Mouse (Mus musculus) CD4-positive, CD25-positive, alpha-beta regulatory T cell, adult 4 months (primary cell): Measurements from ENCODE around the gene Zfp273. TPM values are rescaled to one million over a fixed set of nuclear protein-coding genes. Genes with fewer than 3 reads are reported as not detected.
A peak's percentile ranks its signal among the peaks of the same experiment; 100 is the strongest.
"Not testable (repeated sequence)": the region's sequence is repeated elsewhere in the genome, so short reads cannot be mapped to it uniquely, and the experiment has no call there.

Experiments used
- ATAC-seq: one replicate; pipeline ENCODE4 v1.8.0; 2017
- polyA plus RNA-seq, 2 experiments: library from polyadenylated mRNA; unstranded; fragments of 100-300 nt; shearing (Covaris generic); gene quantifications; one replicate each; pipeline ENCODE4 v1.2.1; 2017

The Zfp273 gene
- polyA plus RNA-seq, result 1 to 10 TPM; 6.1 to 8.8 TPM

GRCm38 (mm10) chr13:67813710-67814660 lies at the start of gene Zfp273:
TSS of gene Zfp273 (plus strand) at chr13:67813740.
- peak; percentile 95 for ATAC-seq

- ATAC-seq, result peak; percentile 100
Measured at GRCm38 (mm10) chr13:67779265-67780221, 34.0 kb upstream of the Zfp273 start, which contains the start of gene Zfp493. TSS of gene Zfp493 (plus strand) at chr13:67779693.

DNA sequence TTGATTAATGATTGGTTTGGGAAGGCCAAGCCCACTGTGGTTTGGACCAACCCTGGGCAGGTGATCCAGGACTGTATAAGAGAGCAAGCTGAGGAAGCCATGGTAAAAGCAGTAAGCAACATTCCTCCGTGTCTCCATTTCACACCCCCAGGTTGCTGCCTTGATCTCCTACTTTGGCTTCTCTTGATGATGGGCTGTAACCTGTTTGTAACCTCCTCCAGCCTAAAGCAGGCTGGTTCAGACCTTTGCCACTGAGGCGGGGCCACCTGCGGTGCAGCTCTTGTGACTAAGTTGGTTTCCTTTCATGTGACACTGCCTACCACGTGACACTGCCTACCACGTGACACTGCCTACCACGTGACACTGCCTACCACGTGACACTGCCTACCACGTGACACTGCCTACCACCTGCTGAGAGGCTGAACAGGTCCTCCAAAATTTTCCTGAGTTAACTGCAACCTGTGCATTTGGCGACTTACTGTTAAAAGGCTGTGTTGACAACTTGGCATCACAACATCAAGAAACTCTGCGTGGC lies 21.6 kb upstream of the Zfp273 start:
- ATAC-seq, result no peak

DNA sequence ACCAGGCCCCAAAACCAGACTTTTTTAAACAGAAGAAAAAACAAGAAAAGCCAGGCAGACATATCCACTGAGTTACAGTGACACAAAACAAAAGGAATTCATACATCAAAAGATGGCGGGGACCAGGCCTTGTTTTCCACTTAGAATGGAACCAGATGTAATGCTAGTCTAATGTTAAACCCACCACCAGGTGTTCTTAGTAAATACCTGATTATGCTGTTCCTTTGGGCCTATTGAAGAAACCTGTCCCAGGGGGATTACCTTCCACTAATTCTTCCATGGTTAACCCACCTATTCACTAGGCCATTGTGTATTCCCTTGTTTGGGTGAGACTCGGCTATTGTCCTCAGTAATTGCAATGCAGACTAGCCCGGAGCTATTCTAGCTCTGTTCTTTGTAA lies 14.9 kb upstream of the Zfp273 start:
- ATAC-seq, result no peak

GRCm38 (mm10) chr13:67799151-67799550 lies 14.4 kb upstream of the Zfp273 start:
- not testable (repeated sequence) for ATAC-seq

DNA sequence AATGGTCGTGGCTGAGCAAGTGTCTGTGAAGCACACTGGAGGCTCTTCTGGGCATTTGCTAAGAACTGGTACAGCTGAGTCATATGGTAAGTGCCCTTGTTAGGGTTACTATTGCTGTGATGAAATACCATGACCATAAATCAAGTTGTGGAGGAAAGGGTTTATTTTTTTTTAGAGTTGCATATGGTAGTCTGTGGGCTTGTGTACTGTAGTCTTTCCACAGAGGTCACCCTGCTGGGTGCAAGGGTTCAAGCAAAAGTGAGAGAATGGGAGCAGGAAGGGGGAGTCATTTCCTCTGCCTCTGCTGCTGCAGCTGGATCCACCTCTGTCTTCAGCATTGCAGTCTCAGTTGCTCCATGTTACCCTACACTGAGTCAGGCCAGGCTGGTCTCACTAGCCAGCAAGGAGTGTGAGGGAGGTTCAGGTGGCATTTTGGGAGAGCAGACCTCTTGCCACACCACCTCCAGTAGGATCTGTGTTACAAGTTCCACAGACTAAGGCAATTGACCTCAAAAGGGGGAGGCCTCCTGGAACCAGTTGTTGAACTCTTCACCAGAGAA lies 1.8 kb upstream of the Zfp273 start:
- ATAC-seq, result no peak

DNA sequence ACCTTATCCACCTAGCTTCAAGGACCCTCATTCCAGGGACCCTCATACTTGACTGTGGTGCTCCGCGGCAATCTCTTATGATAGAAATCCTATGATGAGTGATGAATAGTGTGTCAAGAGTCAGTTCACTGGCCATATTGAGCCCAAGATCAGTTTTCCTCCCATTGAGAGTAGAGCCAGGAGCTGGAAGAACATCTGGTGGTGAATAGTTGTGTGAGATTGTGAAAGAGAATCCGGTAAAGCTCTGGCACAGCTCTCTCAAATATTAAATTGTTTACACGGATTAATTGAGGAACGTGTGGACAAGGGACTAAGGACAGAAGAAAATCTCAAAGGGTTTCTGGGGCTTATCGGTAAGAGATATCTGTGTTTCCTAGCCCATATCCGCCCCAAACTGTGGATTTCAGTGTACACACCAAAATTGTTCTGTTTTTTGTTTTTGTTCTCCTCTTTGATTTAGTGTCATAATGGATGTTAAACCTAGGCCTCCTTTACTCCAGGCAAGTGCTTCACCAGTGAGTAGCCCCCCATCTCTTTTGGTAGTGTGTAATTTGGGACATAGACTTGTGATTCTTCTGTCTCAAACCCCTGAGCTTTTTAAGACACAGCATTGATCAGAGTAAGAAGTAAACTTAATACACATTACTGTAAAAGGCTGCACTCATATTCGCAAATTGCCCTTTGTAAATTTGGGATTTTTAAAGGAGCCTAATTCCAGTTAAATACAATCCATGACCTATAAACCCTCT lies 405 bp upstream of the Zfp273 start:
- ATAC-seq, result no peak

DNA sequence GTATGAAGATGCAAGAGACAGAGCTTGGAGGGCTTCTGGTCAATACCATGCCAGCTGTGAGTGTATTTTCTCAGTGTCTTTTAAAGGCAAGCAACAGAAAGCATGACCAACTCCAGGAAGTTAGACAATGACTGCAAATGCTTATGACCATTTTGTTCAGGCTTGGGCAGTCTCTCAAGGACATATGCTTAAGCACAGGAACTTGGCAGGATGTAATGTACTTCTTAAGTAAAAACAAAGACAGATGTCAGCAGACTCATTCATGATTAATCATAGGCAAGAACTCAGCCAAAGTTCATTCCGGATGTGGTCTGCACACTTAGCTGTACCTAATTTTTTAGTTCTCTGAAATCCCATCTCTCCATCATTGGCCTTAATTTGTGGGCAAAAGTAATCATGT lies 5.1 kb downstream of the Zfp273 start:
- ATAC-seq, result no peak

- ATAC-seq, result peak; percentile 89
Measured at GRCm38 (mm10) chr13:67830911-67831336, 17.4 kb downstream of the Zfp273 start, which contains the start of gene Gm10037. TSS of gene Gm10037 (plus strand) at chr13:67831106.

DNA sequence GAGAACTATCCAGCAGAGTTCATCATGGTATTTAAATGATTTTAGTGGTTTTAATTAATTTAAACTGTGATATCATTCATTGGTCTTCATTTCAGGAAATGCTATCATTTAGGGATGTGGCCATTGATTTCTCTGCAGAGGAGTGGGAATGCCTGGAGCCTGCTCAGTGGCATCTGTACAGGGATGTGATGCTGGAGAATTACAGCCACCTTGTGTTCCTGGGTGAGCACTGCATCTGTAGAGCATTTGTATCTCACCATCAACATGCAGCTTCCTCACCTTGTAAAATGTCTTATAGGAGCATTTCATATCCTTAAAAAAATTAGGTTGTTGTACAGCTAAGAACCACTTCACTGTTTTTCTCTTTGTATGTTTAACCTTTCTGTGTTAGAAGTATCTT lies 19.6 kb downstream of the Zfp273 start:
- ATAC-seq, result not testable (repeated sequence)

- no peak for ATAC-seq
Measured at GRCm38 (mm10) chr13:67843775-67844118, 30.2 kb downstream of the Zfp273 start.

DNA sequence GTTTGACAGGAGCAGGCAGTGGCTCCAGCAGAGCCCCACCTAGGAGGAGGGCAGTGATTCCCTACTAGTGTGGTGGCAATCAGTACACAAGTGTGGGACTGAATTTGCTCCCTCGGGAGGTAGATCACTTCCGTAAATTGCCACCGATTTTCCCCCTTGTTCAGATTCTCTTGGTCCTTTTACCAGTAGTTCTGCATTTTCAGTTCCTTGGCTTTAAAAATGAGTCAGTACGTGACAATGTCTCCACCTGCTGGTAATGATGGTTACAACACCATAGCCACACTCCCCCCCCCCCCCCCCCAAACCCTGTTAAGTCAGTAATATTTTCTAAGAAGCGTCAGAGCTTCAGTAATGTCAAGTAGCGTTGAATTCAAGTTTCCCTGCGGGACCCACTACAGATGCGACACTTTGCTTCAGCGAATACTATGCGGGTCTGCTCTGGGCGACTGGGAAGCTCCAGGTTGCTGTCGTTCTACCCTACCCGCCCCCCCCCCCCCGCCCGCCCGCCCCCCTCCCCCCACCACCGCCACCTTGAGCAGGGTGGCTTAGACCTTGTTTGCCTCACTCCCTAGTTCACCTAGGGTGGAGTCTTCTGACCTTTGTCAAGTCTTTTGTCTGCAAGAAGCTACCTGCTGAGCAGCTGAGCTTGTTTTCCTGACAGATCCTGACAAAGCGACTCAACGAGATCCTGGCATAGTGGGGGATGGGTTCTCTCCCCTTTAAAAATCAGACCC lies 30.7 kb downstream of the Zfp273 start:
- ATAC-seq, result peak; percentile 90

- no peak for ATAC-seq
Measured at GRCm38 (mm10) chr13:67844853-67845194, 31.3 kb downstream of the Zfp273 start.

GRCm38 (mm10) chr13:67850361-67850760 lies 36.8 kb downstream of the Zfp273 start:
- no peak for ATAC-seq

DNA sequence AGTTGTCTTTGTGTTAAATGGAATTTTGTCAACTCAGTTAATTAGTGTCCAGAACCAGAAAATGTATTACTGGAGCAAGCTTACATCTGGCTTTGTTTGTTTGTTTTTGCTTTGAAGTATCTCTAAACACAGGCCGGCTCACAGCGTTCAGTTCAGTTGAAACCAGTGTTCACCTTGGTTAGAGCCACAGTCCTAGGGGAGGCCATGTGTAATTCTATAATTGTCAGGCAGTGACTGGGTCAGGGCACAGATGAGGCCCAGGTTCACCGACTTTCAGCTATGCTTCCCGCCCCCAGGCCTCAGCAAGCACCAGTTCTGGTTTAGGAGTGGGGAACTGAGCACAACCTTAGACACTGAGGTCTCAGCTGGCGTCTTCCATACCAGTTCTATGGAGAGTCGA lies 39.6 kb downstream of the Zfp273 start:
- no peak for ATAC-seq

DNA sequence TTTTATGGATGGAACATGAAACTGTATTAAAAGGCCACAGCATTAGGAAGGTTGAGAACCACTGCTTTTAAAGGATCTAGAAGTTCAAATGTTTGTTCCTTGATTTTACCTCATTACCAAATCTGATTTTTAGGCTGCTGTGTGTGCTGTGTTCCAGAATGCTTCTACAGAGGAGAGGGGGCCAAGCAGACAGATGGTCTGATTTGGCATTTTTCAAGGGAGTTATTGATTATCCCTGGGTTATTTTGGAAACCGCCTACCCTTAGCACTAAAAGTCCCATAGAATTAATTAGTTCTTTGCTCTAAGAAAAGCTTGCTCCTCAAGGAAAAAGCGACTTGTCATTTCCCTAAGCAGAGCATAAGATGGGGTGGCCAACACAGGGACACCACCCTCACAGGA lies 40.4 kb downstream of the Zfp273 start:
- ATAC-seq, result no peak

GRCm38 (mm10) chr13:67857317-67857716 lies 43.8 kb downstream of the Zfp273 start:
- no peak for ATAC-seq

- ATAC-seq, result no peak
Measured at GRCm38 (mm10) chr13:67862508-67862907, 49.0 kb downstream of the Zfp273 start.

- no peak for ATAC-seq
Measured at GRCm38 (mm10) chr13:67863026-67863425, 49.5 kb downstream of the Zfp273 start, which contains the start of gene BC048507. TSS of gene BC048507 (plus strand) at chr13:67863326.

- ATAC-seq, result no peak
Measured at GRCm38 (mm10) chr13:67864764-67865350, 51.3 kb downstream of the Zfp273 start.

GRCm38 (mm10) chr13:67867899-67868298 lies 54.4 kb downstream of the Zfp273 start:
- no peak for ATAC-seq
